Mouse (Mus musculus): ENCODE results near the gene Sipa1l1. TPM values are rescaled to one million over a fixed set of nuclear protein-coding genes. Genes with fewer than 3 reads are reported as not detected.

Gene Sipa1l1
- total RNA-seq (2021): 10 to 100 TPM in 1 of 2 experiments, 1 to 10 TPM in 1; 8.6 to 10.5 TPM

- DNase-seq: peak; percentile 89 to 92
- intact Hi-C loops (cut with DNase I): loop anchor here (1.0 kb wide), 1 partner anchor 46 kb away; no protein-coding TSS in a partner anchor
Observed at GRCm38 (mm10) chr12:82168820-82169533, at the start of gene Sipa1l1. Gene Sipa1l1, plus strand, starts transcription at chr12:82169320.

GRCm38 (mm10) chr12:82121947-82122346 lies 47.2 kb upstream of the Sipa1l1 start:
- intact Hi-C loops (cut with DNase I): no loop called here

GRCm38 (mm10) chr12:82122450-82123249 lies 46.5 kb upstream of the Sipa1l1 start:
- DNase-seq: peak; percentile 52 to 59
- intact Hi-C loops (cut with DNase I): loop anchor here (1.0 kb wide), 1 partner anchor 47 kb away; the partner anchor contains the start of gene Sipa1l1

More at GRCm38 (mm10) chr12:82121947-82122346, 47.2 kb upstream of the Sipa1l1 start:
- DNase-seq: no peak

- DNase-seq: no peak
- intact Hi-C loops (cut with DNase I): no loop called here
Observed at GRCm38 (mm10) chr12:82126796-82127195, 42.3 kb upstream of the Sipa1l1 start.

GRCm38 (mm10) chr12:82139234-82140166 lies 29.6 kb upstream of the Sipa1l1 start:
- no peak for DNase-seq
- intact Hi-C loops (cut with DNase I): no loop called here

GRCm38 (mm10) chr12:82143371-82143770 lies 25.7 kb upstream of the Sipa1l1 start:
- DNase-seq: no peak

GRCm38 (mm10) chr12:82145173-82145572 lies 23.9 kb upstream of the Sipa1l1 start:
- DNase-seq: no peak
- intact Hi-C loops (cut with DNase I): no loop called here

More at GRCm38 (mm10) chr12:82143371-82143770, 25.7 kb upstream of the Sipa1l1 start:
- intact Hi-C loops (cut with DNase I): no loop called here

- intact Hi-C loops (cut with DNase I): no loop called here
- no peak for DNase-seq
Observed at GRCm38 (mm10) chr12:82147021-82147693, 22.0 kb upstream of the Sipa1l1 start.

GRCm38 (mm10) chr12:82148328-82148930 lies 20.7 kb upstream of the Sipa1l1 start:
- intact Hi-C loops (cut with DNase I): no loop called here
- no peak for DNase-seq

GRCm38 (mm10) chr12:82151019-82151418 lies 18.1 kb upstream of the Sipa1l1 start:
- intact Hi-C loops (cut with DNase I): no loop called here

GRCm38 (mm10) chr12:82154527-82154926 lies 14.6 kb upstream of the Sipa1l1 start:
- no peak for DNase-seq
- intact Hi-C loops (cut with DNase I): no loop called here

More at GRCm38 (mm10) chr12:82151019-82151418, 18.1 kb upstream of the Sipa1l1 start:
- DNase-seq: no peak

- no peak for DNase-seq
- intact Hi-C loops (cut with DNase I): no loop called here
Observed at GRCm38 (mm10) chr12:82158516-82158915, 10.6 kb upstream of the Sipa1l1 start.

GRCm38 (mm10) chr12:82159372-82159771 lies 9.7 kb upstream of the Sipa1l1 start:
- intact Hi-C loops (cut with DNase I): no loop called here
- DNase-seq: no peak

- DNase-seq: no peak
- intact Hi-C loops (cut with DNase I): no loop called here
Observed at GRCm38 (mm10) chr12:82165651-82166050, 3.5 kb upstream of the Sipa1l1 start.

- DNase-seq: no peak
- intact Hi-C loops (cut with DNase I): no loop called here
Observed at GRCm38 (mm10) chr12:82166101-82166571, 3.0 kb upstream of the Sipa1l1 start.

GRCm38 (mm10) chr12:82169571-82170431 lies 681 bp downstream of the Sipa1l1 start:
- peak; percentile 61 to 75 for DNase-seq
- intact Hi-C loops (cut with DNase I): loop anchor here (1.0 to 5.0 kb wide), 3 partner anchors 46 to 248 kb away; no protein-coding TSS in a partner anchor

- intact Hi-C loops (cut with DNase I): loop anchor here (1.0 to 5.0 kb wide), 3 partner anchors 102 to 300 kb away; no protein-coding TSS in a partner anchor
Observed at GRCm38 (mm10) chr12:82170461-82171279, 1.6 kb downstream of the Sipa1l1 start.

More at GRCm38 (mm10) chr12:82170461-82171279, 1.6 kb downstream of the Sipa1l1 start:
- DNase-seq: no peak

Measured in heart, postnatal 36 days (tissue).